Mouse (Mus musculus) testis, adult 2 months (tissue): ENCODE data around the gene Gcc1. TPM values are rescaled to one million over a fixed set of nuclear protein-coding genes. Genes with fewer than 3 reads are reported as not detected.

Experiments used
- H3K27ac ChIP-seq: fragments of 200-500 bp; 2 replicates; pipeline ENCODE4 v1.5.1; 2012; ENCODE audit warnings: low read depth, low read length; ENCODE audit not compliant: control insufficient read depth, insufficient read depth
- H3K27me3 ChIP-seq: fragments of 200-500 bp; 2 replicates; pipeline ENCODE4 v1.6.1; 2012; ENCODE audit warnings: mild to moderate bottlenecking, low read length, moderate library complexity; ENCODE audit not compliant: control insufficient read depth, insufficient read depth
- H3K36me3 ChIP-seq: fragments of 200-500 bp; 2 replicates; pipeline ENCODE4 v1.6.1; 2012; ENCODE audit warnings: mild to moderate bottlenecking, low read length; ENCODE audit not compliant: control insufficient read depth, insufficient read depth
- H3K4me1 ChIP-seq: fragments of 200-500 bp; 2 replicates; pipeline ENCODE4 v1.6.1; 2012; ENCODE audit warnings: low read length; ENCODE audit not compliant: control insufficient read depth, insufficient read depth
- H3K4me3 ChIP-seq: fragments of 200-500 bp; 2 replicates; pipeline ENCODE4 v1.5.1; 2012; ENCODE audit warnings: low read depth, mild to moderate bottlenecking, low read length, moderate library complexity, mixed read lengths; ENCODE audit not compliant: control insufficient read depth
- CTCF ChIP-seq: fragments of 200-500 bp; IDR thresholded peaks from 2 replicates; pipeline ENCODE4 v1.5.1; 2012; ENCODE audit warnings: low read depth, mild to moderate bottlenecking, inconsistent platforms, low read length, moderate library complexity; ENCODE audit not compliant: control insufficient read depth, insufficient read depth, insufficient replicate concordance
- POLR2A ChIP-seq: fragments of 200-500 bp; IDR thresholded peaks from 2 replicates; pipeline ENCODE4 v1.6.1; 2012; ENCODE audit warnings: low read depth, mild to moderate bottlenecking, inconsistent platforms, low read length, moderate library complexity; ENCODE audit not compliant: control insufficient read depth
- polyA plus RNA-seq: library from polyadenylated mRNA; depleted of rRNA; stranded (reverse); fragments of >200 nt; gene quantifications from 2 replicates; pipeline ENCODE4 v1.2.3, GENCODE M21; 2012

The Gcc1 gene
- polyA plus RNA-seq, 1 experiment: 12.1 TPM

DNA sequence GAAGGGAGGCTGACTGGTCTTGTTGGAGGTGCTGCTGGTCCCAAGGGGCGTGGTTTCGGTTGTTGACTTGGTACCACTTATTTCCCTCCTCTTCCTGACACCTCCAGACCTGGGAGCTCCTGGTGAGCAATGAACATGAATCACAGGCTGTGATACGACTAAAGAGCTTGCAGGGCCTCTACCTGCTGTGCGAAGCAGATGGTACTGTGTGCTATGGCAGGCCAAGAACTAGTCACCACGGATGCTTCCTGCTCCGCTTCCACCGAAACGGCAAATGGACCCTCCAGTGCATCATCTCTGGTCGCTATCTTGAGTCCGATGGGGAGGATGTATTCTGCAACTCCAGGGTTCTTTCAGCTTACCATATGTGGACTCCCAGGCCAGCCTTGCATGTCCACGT lies 1.7 kb upstream of the Gcc1 start:
- TF ChIP-seq POLR2A: no peak
- no peak for TF ChIP-seq CTCF

GRCm38 (mm10) chr6:28427096-28427839 lies 922 bp downstream of the Gcc1 start, which contains the start of gene Fscn3:
Gene Fscn3 (plus strand): TSS chr6:28427789.
- Histone ChIP-seq H3K36me3 (no peaks in the 10 kb centered on the region), H3K27ac (0 out of 2 replicates have a peak within 1 kb of the TSS, but pooled peaks have one; percentile 36), H3K27me3 (no peaks in the 10 kb centered on the region), H3K4me1 (peaks cover 7% of the 10 kb centered on the region), H3K4me3 (peak within 1 kb of the TSS; percentile 85)
- TF ChIP-seq POLR2A (no peak), CTCF (no peak)

More for the DNA sequence above, 1.7 kb upstream of the Gcc1 start:
- Histone ChIP-seq H3K4me1 (peaks cover 5% of the 10 kb centered on the region), H3K27me3 (no peaks in the 10 kb centered on the region), H3K4me3 (peak overlapping the region; percentile 85), H3K27ac (no peak overlapping the region), H3K36me3 (no peaks in the 10 kb centered on the region)

GRCm38 (mm10) chr6:28425019-28425418 lies 3.2 kb downstream of the Gcc1 start:
- no peaks in the 10 kb centered on the region for H3K36me3 ChIP-seq
- TF ChIP-seq CTCF (no peak), POLR2A (no peak)
- no peaks in the 10 kb centered on the region for H3K27me3 ChIP-seq
- no peak overlapping the region for H3K27ac ChIP-seq
- H3K4me1 ChIP-seq: peaks cover 15% of the 10 kb centered on the region
- H3K4me3 ChIP-seq: peak overlapping the region; percentile 93

DNA sequence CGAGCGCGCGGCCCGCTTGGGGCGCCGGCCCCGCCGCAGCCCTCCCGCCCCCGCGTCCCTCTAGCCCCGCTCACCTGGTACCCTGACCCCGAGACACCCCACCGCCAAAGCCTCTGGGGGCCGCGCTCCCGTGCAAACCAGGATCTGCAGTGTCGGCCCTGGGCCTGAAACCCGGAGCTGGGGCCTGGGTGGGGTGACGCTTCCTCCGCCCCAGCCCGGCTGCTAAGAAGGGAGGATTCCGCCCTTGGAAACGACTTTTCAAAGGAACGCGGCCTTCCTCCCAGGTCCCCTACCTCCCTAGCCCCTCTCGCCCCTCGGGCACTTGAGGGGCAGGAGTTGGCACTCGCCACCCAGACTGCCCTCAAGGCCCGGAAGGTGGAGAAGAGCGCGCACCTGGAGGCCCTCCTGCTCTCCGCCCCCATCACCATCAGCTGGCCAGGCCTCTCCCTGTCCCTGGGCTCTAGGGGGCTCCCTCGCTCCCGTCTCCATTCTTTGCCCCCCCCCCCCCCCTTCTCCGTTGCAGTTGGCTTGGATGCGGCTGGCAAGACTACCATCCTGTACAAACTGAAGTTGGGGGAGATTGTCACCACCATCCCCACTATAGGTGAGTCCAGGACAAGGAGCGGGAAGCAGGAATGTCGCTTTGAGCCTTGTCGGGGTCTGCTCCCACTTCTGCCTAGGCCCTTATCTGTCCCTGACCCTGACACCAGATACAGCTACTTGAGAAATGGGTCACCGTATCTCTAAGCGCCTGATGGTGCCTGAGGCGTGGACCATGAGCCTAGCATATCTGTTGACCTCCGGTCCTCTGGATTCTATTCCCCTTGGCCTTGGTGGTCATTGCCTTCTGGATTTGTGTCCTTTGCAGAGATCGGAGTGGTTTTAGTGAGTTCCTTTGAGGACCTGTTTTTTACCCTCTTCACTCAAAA lies 4.2 kb downstream of the Gcc1 start:
- TF ChIP-seq CTCF (no peak), POLR2A (no peak)
- Histone ChIP-seq H3K36me3 (no peaks in the 10 kb centered on the region), H3K4me1 (peaks cover 15% of the 10 kb centered on the region), H3K27ac (peak overlapping the region; percentile 79), H3K27me3 (no peaks in the 10 kb centered on the region), H3K4me3 (peak overlapping the region; percentile 93)

DNA sequence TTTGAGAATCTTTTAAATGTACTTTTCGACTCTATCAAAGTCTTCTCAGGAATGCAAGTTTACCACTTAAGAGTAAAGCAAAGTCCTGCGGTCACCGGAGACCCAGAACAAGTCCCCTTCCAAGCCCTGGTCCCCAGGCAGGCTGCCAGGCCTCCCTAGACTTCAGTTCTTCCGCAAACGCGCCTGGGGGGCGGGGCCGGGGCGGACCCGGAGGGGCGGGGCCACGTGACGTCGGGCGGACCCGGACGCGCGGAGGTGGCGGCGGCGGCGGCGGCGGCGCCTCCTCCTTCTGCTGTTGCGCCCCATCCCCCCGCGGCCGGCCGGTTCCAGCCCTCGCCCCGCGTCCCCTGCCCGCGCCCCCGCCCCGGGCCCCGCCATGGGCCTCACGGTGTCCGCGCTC lies 4.9 kb downstream of the Gcc1 start, which contains the start of gene Arf5:
Arf5 (plus strand) TSS at position 248 of the 400 bp plus-strand sequence.
- TF ChIP-seq POLR2A: no peak; the same call in 1 of the 2 replicates
- TF ChIP-seq CTCF: no peak
- Histone ChIP-seq H3K27me3 (no peaks in the 10 kb centered on the region), H3K27ac (peak within 1 kb of the TSS; percentile 79), H3K4me1 (peaks cover 20% of the 10 kb centered on the region), H3K36me3 (no peaks in the 10 kb centered on the region), H3K4me3 (peak within 1 kb of the TSS; percentile 93)

- H3K27ac ChIP-seq: peak overlapping the region; percentile 45
- H3K4me3 ChIP-seq: peak overlapping the region; percentile 92
- H3K27me3 ChIP-seq: no peaks in the 10 kb centered on the region
- H3K36me3 ChIP-seq: no peaks in the 10 kb centered on the region
- H3K4me1 ChIP-seq: peaks cover 20% of the 10 kb centered on the region
- TF ChIP-seq CTCF: no peak
- no peak for TF ChIP-seq POLR2A
Measured at GRCm38 (mm10) chr6:28422651-28423290, 5.4 kb downstream of the Gcc1 start.

GRCm38 (mm10) chr6:28421469-28422000 lies 6.7 kb downstream of the Gcc1 start:
- Histone ChIP-seq H3K27me3 (no peaks in the 10 kb centered on the region), H3K4me3 (peak overlapping the region; percentile 92), H3K36me3 (no peaks in the 10 kb centered on the region), H3K4me1 (peaks cover 20% of the 10 kb centered on the region), H3K27ac (peak overlapping the region; percentile 88)
- peak; percentile 64; the same call in 1 of the 2 replicates for TF ChIP-seq CTCF
- peak; percentile 86 for TF ChIP-seq POLR2A
